Mouse (Mus musculus) cerebellum, adult (tissue): ENCODE data around the gene Cand1.

Source experiments
- ATAC-seq: cut with Nextera tagmentation; 2 replicates; pipeline ENCODE4 v1.9.2; 2017; ENCODE audit warnings: mild to moderate bottlenecking, moderate library complexity, mixed read lengths; ENCODE audit not compliant: insufficient number of reproducible peaks, low FRiP score, low TSS enrichment

The Cand1 gene

GRCm38 (mm10) chr10:119239969-119240721 lies at the start of gene Cand1:
Gene Cand1 (minus strand): TSS chr10:119240055.
- ATAC-seq: peak; percentile 93

DNA sequence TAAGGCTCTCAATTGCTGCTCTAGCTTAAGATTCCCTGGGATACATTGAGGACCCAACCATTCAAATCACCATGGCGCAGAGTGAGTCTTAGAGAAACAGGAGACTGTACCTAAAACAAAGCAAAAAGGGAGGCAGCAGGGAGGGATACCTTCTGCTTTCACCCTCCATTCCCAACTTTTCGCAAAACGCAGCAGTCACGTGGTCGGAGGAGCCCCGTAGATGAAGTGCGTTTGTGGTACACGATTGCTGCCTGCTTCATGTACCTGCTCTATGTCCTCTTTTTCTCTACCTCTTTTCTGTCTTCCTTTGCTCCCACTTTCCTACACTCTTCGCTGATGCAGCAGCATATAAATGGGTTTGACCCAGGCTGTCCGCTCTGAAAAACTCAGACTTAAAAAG lies 39.0 kb upstream of the Cand1 start:
- ATAC-seq: no peak

- ATAC-seq: no peak
These were observed 34.5 kb upstream of the Cand1 start for GRCm38 (mm10) chr10:119274333-119274732.

- ATAC-seq: no peak
These were observed 32.7 kb upstream of the Cand1 start for GRCm38 (mm10) chr10:119272536-119272935.

- ATAC-seq: no peak
These were observed 32.1 kb upstream of the Cand1 start for GRCm38 (mm10) chr10:119272005-119272404.

- ATAC-seq: no peak
These were observed 31.2 kb upstream of the Cand1 start for GRCm38 (mm10) chr10:119271101-119271500.

DNA sequence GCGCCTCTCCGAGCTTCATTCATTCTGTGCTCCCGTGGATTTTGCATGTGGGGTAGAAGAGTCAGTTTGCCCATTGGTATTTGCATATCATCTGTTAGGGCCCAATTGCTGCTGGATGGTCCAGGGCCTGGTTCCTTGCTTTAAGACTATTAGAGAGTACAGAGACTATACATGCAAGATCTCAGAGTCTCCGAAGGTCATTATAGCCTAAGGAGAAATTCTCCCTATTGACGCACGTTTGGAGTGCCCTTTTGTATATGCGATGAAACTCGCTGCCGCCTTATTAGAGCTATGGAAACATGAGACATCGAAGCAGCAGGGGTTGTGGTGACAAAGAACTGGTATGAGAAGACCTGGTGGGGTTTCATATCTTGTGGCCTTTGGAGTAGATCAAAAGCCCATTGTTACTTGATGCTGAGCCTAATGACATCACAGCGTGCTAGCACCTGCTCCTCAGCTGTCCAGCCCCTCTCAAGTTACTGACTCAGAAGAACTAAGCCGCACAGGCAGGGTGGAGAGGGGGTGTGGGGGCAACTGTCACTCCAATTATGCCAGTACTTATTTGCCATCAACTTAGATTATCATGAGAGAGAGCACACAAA lies 30.6 kb upstream of the Cand1 start:
- no peak for ATAC-seq

GRCm38 (mm10) chr10:119264761-119265160 lies 24.9 kb upstream of the Cand1 start:
- ATAC-seq: no peak

- no peak for ATAC-seq
These were observed 23.0 kb upstream of the Cand1 start for GRCm38 (mm10) chr10:119262821-119263220.

DNA sequence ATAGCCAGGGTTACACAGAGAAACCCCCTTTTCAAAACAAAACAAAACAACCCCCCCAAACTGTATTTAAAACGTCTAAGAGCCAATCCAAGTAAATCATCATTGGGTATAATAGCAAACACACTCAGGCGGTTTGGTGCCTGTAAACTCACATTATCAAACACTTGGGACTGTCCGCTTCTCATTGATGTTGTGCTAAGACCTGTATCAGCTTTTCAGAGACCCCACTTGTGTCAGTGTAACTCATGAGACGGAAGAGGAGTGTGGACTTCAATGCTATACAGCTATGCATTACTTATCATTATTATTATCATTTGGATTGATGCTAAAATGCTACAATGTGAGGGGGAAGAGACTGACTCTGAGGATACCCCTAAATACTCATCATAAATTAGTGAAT lies 18.0 kb upstream of the Cand1 start:
- ATAC-seq: no peak

- no peak for ATAC-seq
These were observed 4.3 kb upstream of the Cand1 start for GRCm38 (mm10) chr10:119244146-119244545.

GRCm38 (mm10) chr10:119240722-119241089 lies 851 bp upstream of the Cand1 start:
- ATAC-seq: peak; percentile 1; the same call in 1 of the 2 replicates

- ATAC-seq: peak; percentile 34; the same call in 1 of the 2 replicates
These were observed 254 bp downstream of the Cand1 start for GRCm38 (mm10) chr10:119239633-119239968.

- peak; percentile 2; the same call in 1 of the 2 replicates for ATAC-seq
These were observed 747 bp downstream of the Cand1 start for GRCm38 (mm10) chr10:119238985-119239631.

- no peak for ATAC-seq
These were observed 8.3 kb downstream of the Cand1 start for GRCm38 (mm10) chr10:119231526-119231925.

GRCm38 (mm10) chr10:119230703-119231102 lies 9.2 kb downstream of the Cand1 start:
- ATAC-seq: no peak

DNA sequence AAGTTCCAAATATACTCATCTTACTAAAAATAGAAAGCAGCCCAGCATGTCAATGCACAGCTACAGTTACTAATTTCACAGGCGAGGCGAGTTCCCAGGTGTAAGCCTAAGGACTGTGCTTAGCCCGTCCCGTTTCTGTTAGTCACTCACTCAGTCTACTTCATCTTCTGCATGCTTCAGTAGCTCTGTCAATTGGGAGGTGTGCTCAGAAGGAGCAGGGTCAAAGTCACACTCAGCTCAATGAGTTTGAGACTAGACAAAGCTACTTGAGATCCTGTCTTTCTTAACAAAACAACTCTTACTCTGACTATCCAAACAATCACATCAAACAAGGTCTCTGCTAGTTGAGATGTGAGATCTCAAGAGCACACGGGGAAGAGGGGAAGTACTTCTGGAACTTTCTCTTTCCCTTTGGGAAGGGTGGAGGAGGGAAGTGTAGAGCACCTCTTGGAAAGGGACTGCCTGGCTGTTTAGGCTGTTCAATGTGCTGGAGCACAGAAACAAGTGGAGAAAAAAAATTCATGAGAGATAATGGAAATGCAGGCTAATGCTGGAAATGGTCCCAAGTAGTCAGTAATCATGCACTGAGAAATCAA lies 9.7 kb downstream of the Cand1 start:
- no peak for ATAC-seq

- ATAC-seq: no peak
These were observed 16.2 kb downstream of the Cand1 start for GRCm38 (mm10) chr10:119223686-119224085.

GRCm38 (mm10) chr10:119221631-119222030 lies 18.2 kb downstream of the Cand1 start:
- peak; percentile 75 for ATAC-seq

GRCm38 (mm10) chr10:119219415-119219814 lies 20.4 kb downstream of the Cand1 start:
- no peak for ATAC-seq
